Mouse (Mus musculus) heart, embryonic 15.5 days (tissue): ENCODE results near the gene Gm10053. TPM values are rescaled to one million over a fixed set of nuclear protein-coding genes. Genes with fewer than 3 reads are reported as not detected.
"Not testable (repeated sequence)": the region's sequence is repeated elsewhere in the genome, so short reads cannot be mapped to it uniquely, and the experiment has no call there.

Source experiments
- ATAC-seq: fragments of 200-750 bp; cut with Nextera tagmentation; replicated peaks from 2 replicates; pipeline ENCODE4 v1.8.0; 2017; ENCODE audit warnings: low read depth, moderate TSS enrichment; ENCODE audit not compliant: insufficient number of reproducible peaks, insufficient read depth, low FRiP score
- H3K27ac ChIP-seq: fragments of 300-500 bp; sonication (generic); 2 replicates; pipeline ENCODE4 v1.5.1; 2015; ENCODE audit warnings: mild to moderate bottlenecking, inconsistent platforms
- H3K27me3 ChIP-seq: fragments of 300-500 bp; sonication (generic); 2 replicates; pipeline ENCODE4 v1.6.1; 2015; ENCODE audit warnings: inconsistent platforms
- H3K36me3 ChIP-seq: fragments of 300-500 bp; sonication (generic); 2 replicates; pipeline ENCODE4 v1.6.1; 2015; ENCODE audit warnings: mild to moderate bottlenecking, inconsistent platforms
- H3K4me1 ChIP-seq: fragments of 300-500 bp; sonication (generic); replicated peaks from 2 replicates; pipeline ENCODE4 v1.6.1; 2015; ENCODE audit warnings: inconsistent platforms
- H3K4me2 ChIP-seq: fragments of 300-500 bp; sonication (generic); 2 replicates; pipeline ENCODE4 v1.6.1; 2015; ENCODE audit warnings: inconsistent platforms, mild to moderate bottlenecking, moderate library complexity
- H3K4me3 ChIP-seq: fragments of 300-500 bp; sonication (generic); 2 replicates; pipeline ENCODE4 v1.5.1; 2015; ENCODE audit warnings: mild to moderate bottlenecking, inconsistent platforms
- H3K9ac ChIP-seq: fragments of 300-500 bp; sonication (generic); 2 replicates; pipeline ENCODE4 v1.6.1; 2015; ENCODE audit warnings: mild to moderate bottlenecking, inconsistent platforms
- H3K9me3 ChIP-seq: fragments of 300-500 bp; sonication (generic); replicated peaks from 2 replicates; pipeline ENCODE4 v1.6.1; 2016; ENCODE audit warnings: inconsistent platforms
- WGBS: fragments of 180-500 bp; shearing (Covaris S2); methylation state at CpG from one replicate; pipeline ENCODE4 v1.1.7; 2015; ENCODE audit warnings: mixed read lengths; 5-methylcytosine and 5-hydroxymethylcytosine counted together
- polyA plus RNA-seq: library from polyadenylated mRNA; unstranded; fragments of >200 nt; fragmentation: Nextera tagmentation; extraction: Ambion mirVana; gene quantifications from 2 replicates; pipeline ENCODE4 v1.2.1, GENCODE M21; 2015

The Gm10053 gene
- 605 and 775 TPM in 2 replicates for polyA plus RNA-seq

- not testable (repeated sequence) for H3K27me3 ChIP-seq, H3K4me2 ChIP-seq, H3K36me3 ChIP-seq, H3K9me3 ChIP-seq, H3K27ac ChIP-seq, H3K4me3 ChIP-seq, ATAC-seq, H3K9ac ChIP-seq
- WGBS = 69% methylated on average over 23 of the region's 26 CpGs
- peaks cover 12% of the 10 kb centered on the region; the same call in 1 of the 2 replicates for H3K4me1 ChIP-seq
Observed at GRCm38 (mm10) chr19:24875129-24875870, at the start of gene Gm10053. Gm10053 (plus strand) TSS chr19:24875686.

GRCm38 (mm10) chr19:24842080-24842479 is 33.4 kb upstream of the Gm10053 start:
- H3K4me2 ChIP-seq = no peak overlapping the region
- no peaks in the 10 kb centered on the region for H3K9me3 ChIP-seq
- H3K4me3 ChIP-seq = no peak overlapping the region
- no peaks in the 10 kb centered on the region for H3K27me3 ChIP-seq
- no peak for ATAC-seq
- no peak overlapping the region for H3K9ac ChIP-seq
- peaks cover 7% of the 10 kb centered on the region for H3K4me1 ChIP-seq
- 89% methylated on average over 3 of the region's 3 CpGs for WGBS
- H3K27ac ChIP-seq = no peak overlapping the region
- H3K36me3 ChIP-seq = no peaks in the 10 kb centered on the region

GRCm38 (mm10) chr19:24845007-24845546 is 30.4 kb upstream of the Gm10053 start:
- Histone ChIP-seq H3K27me3 (no peaks in the 10 kb centered on the region), H3K36me3 (no peaks in the 10 kb centered on the region), H3K4me1 (peaks cover 18% of the 10 kb centered on the region), H3K4me2 (no peak overlapping the region), H3K9ac (no peak overlapping the region), H3K9me3 (no peaks in the 10 kb centered on the region), H3K4me3 (no peak overlapping the region), H3K27ac (no peak overlapping the region)
- WGBS = 48% methylated on average over 7 of the region's 7 CpGs
- no peak for ATAC-seq

- H3K4me3 ChIP-seq = no peak overlapping the region
- no peaks in the 10 kb centered on the region for H3K27me3 ChIP-seq
- H3K4me1 ChIP-seq = peaks cover 36% of the 10 kb centered on the region
- no peaks in the 10 kb centered on the region for H3K36me3 ChIP-seq
- no peak overlapping the region for H3K4me2 ChIP-seq
- no peak overlapping the region for H3K9ac ChIP-seq
- WGBS = 50% methylated on average over 7 of the region's 7 CpGs
- no peaks in the 10 kb centered on the region for H3K9me3 ChIP-seq
- no peak for ATAC-seq
- no peak overlapping the region for H3K27ac ChIP-seq
Observed at GRCm38 (mm10) chr19:24848345-24848744, 27.1 kb upstream of the Gm10053 start.

- 76% methylated on average over 2 of the region's 2 CpGs for WGBS
- no peak for ATAC-seq
- H3K36me3 ChIP-seq = no peaks in the 10 kb centered on the region
- no peak overlapping the region for H3K4me3 ChIP-seq
- no peak overlapping the region for H3K4me2 ChIP-seq
- H3K9ac ChIP-seq = no peak overlapping the region
- H3K27ac ChIP-seq = no peak overlapping the region
- H3K27me3 ChIP-seq = no peaks in the 10 kb centered on the region
- H3K9me3 ChIP-seq = no peaks in the 10 kb centered on the region
- H3K4me1 ChIP-seq = peaks cover 38% of the 10 kb centered on the region
Observed at GRCm38 (mm10) chr19:24848844-24849243, 26.6 kb upstream of the Gm10053 start.

- Histone ChIP-seq H3K4me1 (peaks cover 39% of the 10 kb centered on the region), H3K9me3 (no peaks in the 10 kb centered on the region), H3K4me3 (no peak overlapping the region), H3K27me3 (no peaks in the 10 kb centered on the region), H3K27ac (peak overlapping the region; percentile 54), H3K4me2 (peak overlapping the region; percentile 26), H3K36me3 (no peaks in the 10 kb centered on the region), H3K9ac (no peak overlapping the region)
- WGBS = 53% methylated on average over 21 of the region's 21 CpGs
- ATAC-seq = no peak
Observed at GRCm38 (mm10) chr19:24851456-24852315, 23.8 kb upstream of the Gm10053 start.

- Histone ChIP-seq H3K9me3 (no peaks in the 10 kb centered on the region), H3K4me3 (peak overlapping the region; percentile 72), H3K27ac (peak overlapping the region; percentile 93), H3K9ac (peak overlapping the region; percentile 84), H3K36me3 (no peaks in the 10 kb centered on the region), H3K4me1 (peaks cover 26% of the 10 kb centered on the region), H3K4me2 (peak overlapping the region; percentile 75), H3K27me3 (peaks cover 4% of the 10 kb centered on the region; the same call in 1 of the 2 replicates)
- WGBS = 13% methylated on average over 13 of the region's 13 CpGs
- ATAC-seq = peak; percentile 28; the same call in 1 of the 2 replicates
Observed at GRCm38 (mm10) chr19:24861276-24861611, 14.2 kb upstream of the Gm10053 start.

GRCm38 (mm10) chr19:24861612-24862451 is 13.7 kb upstream of the Gm10053 start, which contains the start of gene Pgm5:
Pgm5 (minus strand) TSS chr19:24861855.
- H3K27me3 ChIP-seq = peaks cover 4% of the 10 kb centered on the region; the same call in 1 of the 2 replicates
- H3K4me3 ChIP-seq = peak within 1 kb of the TSS; percentile 72
- peak within 1 kb of the TSS; percentile 84 for H3K9ac ChIP-seq
- peaks cover 24% of the 10 kb centered on the region for H3K4me1 ChIP-seq
- H3K27ac ChIP-seq = peak within 1 kb of the TSS; percentile 93
- no peaks in the 10 kb centered on the region for H3K9me3 ChIP-seq
- WGBS = under 1% methylated on average over 38 of the region's 39 CpGs
- H3K36me3 ChIP-seq = no peaks in the 10 kb centered on the region
- peak within 1 kb of the TSS; percentile 75 for H3K4me2 ChIP-seq
- peak; percentile 88 for ATAC-seq

GRCm38 (mm10) chr19:24865436-24865835 is 10.1 kb upstream of the Gm10053 start:
- Histone ChIP-seq H3K9ac (no peak overlapping the region), H3K4me2 (no peak overlapping the region), H3K4me1 (peaks cover 14% of the 10 kb centered on the region), H3K9me3 (no peaks in the 10 kb centered on the region), H3K27me3 (peaks cover 4% of the 10 kb centered on the region; the same call in 1 of the 2 replicates), H3K36me3 (no peaks in the 10 kb centered on the region), H3K27ac (no peak overlapping the region), H3K4me3 (no peak overlapping the region)
- WGBS = 81% methylated on average over 9 of the region's 9 CpGs
- no peak for ATAC-seq

- Histone ChIP-seq H3K4me3 (peak overlapping the region; percentile 49), H3K27ac (no peak overlapping the region), H3K27me3 (peaks cover 8% of the 10 kb centered on the region), H3K9ac (no peak overlapping the region), H3K9me3 (no peaks in the 10 kb centered on the region), H3K36me3 (no peaks in the 10 kb centered on the region), H3K4me2 (peak overlapping the region; percentile 72), H3K4me1 (peaks cover 12% of the 10 kb centered on the region; the same call in 1 of the 2 replicates)
- 13% methylated on average over 18 of the region's 18 CpGs for WGBS
- ATAC-seq = no peak
Observed at GRCm38 (mm10) chr19:24871037-24871635, 4.3 kb upstream of the Gm10053 start.
